Mouse (Mus musculus) retina, adult 2 months (tissue): ENCODE measurements around the gene Hmgb3.

Experiments used
- DNase-seq: peaks from one replicate; pipeline ENCODE4 v3.0.0-alpha.2; 2012; ENCODE audit warnings: low read depth, low spot score

Gene Hmgb3

DNA sequence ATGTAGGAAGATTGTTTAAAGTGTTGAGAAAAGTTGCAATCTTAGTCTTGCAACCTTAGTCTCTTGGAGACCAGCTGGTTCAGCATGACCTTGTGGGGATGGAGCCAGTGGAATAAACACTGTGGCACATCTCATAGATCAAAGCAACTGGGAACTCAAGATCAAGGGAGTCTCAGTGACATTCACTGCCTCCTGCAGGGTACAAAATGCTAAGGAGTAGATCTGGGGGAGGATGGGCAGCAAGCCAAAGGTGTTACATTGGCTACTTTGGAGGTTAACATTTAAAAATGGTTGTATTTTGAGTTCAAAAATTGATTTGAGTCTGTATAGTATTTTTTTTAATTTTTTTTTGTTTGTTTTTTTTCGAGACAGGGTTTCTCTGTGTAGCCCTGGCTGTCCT is 33.5 kb downstream of the Hmgb3 start:
- DNase-seq, result no peak

- no peak for DNase-seq
These were observed 45.4 kb downstream of the Hmgb3 start for GRCm38 (mm10) chrX:71601052-71601611.
